Comparison of ENCODE assay signal across 14 mouse cellular contexts in genomic region chr5:92283107-92283506, GRCm38 (mm10). TPM values are rescaled to one million over a fixed set of nuclear protein-coding genes. Genes with fewer than 3 reads are reported as not detected.
DNase-seq lines count a peak whose midpoint lies in the region; ATAC-seq and TF ChIP-seq lines count a peak whose summit lies in the region.
"Had no signal": no experiment of that assay in that cellular context is flagged by ENCODE, and none has a peak within 500 bp of the region (broad histone marks: within the 10 kb centered on the region; RNA-seq: fewer than 3 reads in every experiment).

No protein-coding gene starts in this region.

- peaks cover 23 to 24% of the 10 kb centered on the region in 2 experiments for H3K4me1 ChIP-seq in MEL (ENCODE audit: control insufficient read depth in 1 of 2, insufficient read depth in 2 of 2, low read length in 2 of 2)
- peaks cover 18% of the 10 kb centered on the region for H3K4me1 ChIP-seq in intestine, embryonic 16.5 days (ENCODE audit: control insufficient read depth, insufficient read depth, low read length)
- no peaks in the 10 kb centered on the region for H3K4me1 ChIP-seq in thymus, adult 2 months (replicated peaks; ENCODE audit: control insufficient read depth, insufficient read depth, low read length)

- H3K9ac ChIP-seq in MEL (ENCODE audit: control insufficient read depth, low read depth, low read length, poor library complexity, severe bottlenecking): no peak overlapping the region
- H3K9ac ChIP-seq in intestine, embryonic 16.5 days (ENCODE audit: low read depth, low read length): no peak overlapping the region
- H3K9ac ChIP-seq: neural tube, embryonic 15.5 days had no signal

- 34% methylated on average over 3 of the region's 3 CpGs for WGBS in intestine, embryonic 16.5 days
- 57% methylated on average over 3 of the region's 3 CpGs for WGBS in thymus, adult 2 months

- ATAC-seq in intestine, embryonic 16.5 days: peak; percentile 66
- ATAC-seq in megakaryocyte, adult 5-6 weeks (ENCODE audit: poor library complexity, severe bottlenecking): peak; percentile 45
- ATAC-seq: midbrain, embryonic 16.5 days had no signal

- peak in 1 of 2 experiments; percentile 49; a peak in 1 of 4 replicates for TF ChIP-seq POLR2A in MEL (IDR thresholded peaks at IDR 0.05; ENCODE audit: control insufficient read depth in 1 of 2, insufficient read depth in 1 of 2, low read depth in 1 of 2, low read length in 2 of 2, poor library complexity in 1 of 2)
- TF ChIP-seq POLR2A in thymus, adult 2 months (IDR thresholded peaks at IDR 0.05; ENCODE audit: control insufficient read depth, extremely low read depth, insufficient read depth, low read length, poor library complexity): no peak

- peak overlapping the region; percentile 85 for H3K27ac ChIP-seq in MEL (ENCODE audit: control insufficient read depth, low read depth, low read length)
- H3K27ac ChIP-seq in intestine, embryonic 16.5 days (ENCODE audit: low read length): peak overlapping the region; percentile 79
- no peak overlapping the region for H3K27ac ChIP-seq in thymus, adult 2 months (ENCODE audit: control insufficient read depth, insufficient read depth, low read length)
- H3K27ac ChIP-seq: neural tube, embryonic 15.5 days had no signal

- H3K4me3 ChIP-seq in MEL (ENCODE audit: control insufficient read depth in 1 of 2, insufficient read depth in 1 of 2, low read depth in 2 of 2, low read length in 2 of 2): no peak overlapping the region
- H3K4me3 ChIP-seq in intestine, embryonic 16.5 days (ENCODE audit: low read length): no peak overlapping the region
- H3K4me3 ChIP-seq in thymus, adult 2 months (ENCODE audit: control insufficient read depth, insufficient read depth, low read length): no peak overlapping the region
- H3K4me3 ChIP-seq: erythroblast, embryonic 14.5 days; neural tube, embryonic 15.5 days had no signal

- H3K36me3 ChIP-seq in MEL (ENCODE audit: control insufficient read depth in 1 of 2, insufficient read depth in 2 of 2, low read length in 2 of 2): peaks cover 9 to 28% of the 10 kb centered on the region in 2 experiments
- peaks cover 3% of the 10 kb centered on the region; the same call in 1 of the 2 replicates for H3K36me3 ChIP-seq in intestine, embryonic 16.5 days (ENCODE audit: control insufficient read depth, insufficient read depth, low read length)
- H3K36me3 ChIP-seq in thymus, adult 2 months (ENCODE audit: control insufficient read depth, insufficient read depth, low read length): peaks cover 20% of the 10 kb centered on the region

- no peaks in the 10 kb centered on the region for H3K9me3 ChIP-seq in MEL (replicated peaks; ENCODE audit: insufficient read depth, low read length)
- H3K9me3 ChIP-seq in intestine, embryonic 16.5 days (ENCODE audit: control insufficient read depth, low read length): no peaks in the 10 kb centered on the region
- H3K9me3 ChIP-seq: neural tube, embryonic 15.5 days had no signal

- TF ChIP-seq CTCF in MEL (IDR thresholded peaks at IDR 0.05 in 2 of 3, conservative IDR thresholded peaks at IDR 0.05 in 1 of 3; ENCODE audit: control insufficient read depth in 1 of 3, insufficient read depth in 1 of 3, low read depth in 2 of 3, low read length in 3 of 3, poor library complexity in 1 of 3, severe bottlenecking in 1 of 3): no peak
- no peak for TF ChIP-seq CTCF in thymus, adult 2 months (IDR thresholded peaks at IDR 0.05; ENCODE audit: borderline replicate concordance, control insufficient read depth, extremely low read depth, insufficient read depth, low read length, poor library complexity)

- DNase-seq in 416B (ENCODE audit: low read depth) (peak; percentile 55), MEL (ENCODE audit: low read depth, low spot score) (peak; percentile 87)
- no peak for DNase-seq in cerebellum, postnatal 36 days
- no peak for DNase-seq in kidney, adult 11 months
- no peak for DNase-seq in thymus, adult 2 months
- DNase-seq: left cerebral cortex, postnatal 4 days; thymus, postnatal 4 days had no signal

- H3K4me2 ChIP-seq in intestine, embryonic 16.5 days (ENCODE audit: low read depth, low read length): peak overlapping the region; percentile 22; the same call in 1 of the 2 replicates
- H3K4me2 ChIP-seq: neural tube, embryonic 15.5 days had no signal

- H3K27me3 ChIP-seq in MEL (ENCODE audit: control insufficient read depth in 1 of 2, insufficient read depth in 2 of 2, low read length in 2 of 2): no peaks in the 10 kb centered on the region
- no peaks in the 10 kb centered on the region for H3K27me3 ChIP-seq in intestine, embryonic 16.5 days (replicated peaks; ENCODE audit: control insufficient read depth, insufficient read depth, low read length)
- no peaks in the 10 kb centered on the region for H3K27me3 ChIP-seq in thymus, adult 2 months (ENCODE audit: control insufficient read depth, insufficient read depth, low read length)
- H3K27me3 ChIP-seq: neural tube, embryonic 15.5 days had no signal

- H3K79me2 ChIP-seq in MEL (ENCODE audit: control insufficient read depth, insufficient read depth, low read length, poor library complexity): no peaks in the 10 kb centered on the region

- TF ChIP-seq EP300 in MEL (IDR thresholded peaks at IDR 0.05; ENCODE audit: low read depth in 1 of 2, low read length in 2 of 2): peak; percentile 84 to 87

- TF ChIP-seq RAD21 in MEL (IDR thresholded peaks at IDR 0.05; ENCODE audit: low read depth, low read length): no peak

TF ChIP-seq in MEL, 35 proteins besides CTCF, POLR2A, EP300 and RAD21 (continues in another document):
- TF ChIP-seq ETS1 (IDR thresholded peaks at IDR 0.05; ENCODE audit: low read depth, low read length) (peak; percentile 88), RCOR1 (IDR thresholded peaks at IDR 0.05; ENCODE audit: low read depth, low read length) (peak; percentile 76), GATA1 (IDR thresholded peaks at IDR 0.05; ENCODE audit: low read depth, low read length) (peak; percentile 92), TAL1 (IDR thresholded peaks at IDR 0.05; ENCODE audit: low read length) (peak; percentile 32), E2F4 (IDR thresholded peaks at IDR 0.05; ENCODE audit: borderline replicate concordance, low read depth, low read length) (no peak), POLR2AphosphoS2 (IDR thresholded peaks at IDR 0.05; ENCODE audit: low read length) (peak; percentile 53; the same call in 1 of the 2 replicates), ZNF384 (IDR thresholded peaks at IDR 0.05; ENCODE audit: low read depth, low read length) (peak; percentile 64), TBP (IDR thresholded peaks at IDR 0.05; ENCODE audit: low read depth, low read length) (peak; percentile 44; the same call in 1 of the 2 replicates), SMC3 (IDR thresholded peaks at IDR 0.05; ENCODE audit: low read depth, low read length) (no peak), MAFK (IDR thresholded peaks at IDR 0.05; ENCODE audit: borderline replicate concordance, low read depth, low read length) (peak; percentile 87), ZKSCAN1 (IDR thresholded peaks at IDR 0.05; ENCODE audit: low read depth, low read length) (no peak), MXI1 (IDR thresholded peaks at IDR 0.05; ENCODE audit: low read depth, low read length) (peak; percentile 64; the same call in 1 of the 2 replicates), GABPA (IDR thresholded peaks at IDR 0.05; ENCODE audit: low read depth, low read length) (peak; percentile 76; the same call in 1 of the 2 replicates), TCF12 (IDR thresholded peaks at IDR 0.05; ENCODE audit: low read depth, low read length) (peak; percentile 67), CHD1 (IDR thresholded peaks at IDR 0.05; ENCODE audit: low read depth, low read length) (no peak)

RNA-seq across cellular contexts. Expression of gene Naaa, which starts 5.1 kb away (rescaled TPM):
- total RNA-seq in MEL (2012; rRNA removed): 2.2 TPM in 2 replicates
- 1 to 10 TPM in 1 of 2 experiments, not detected in 1; 6.7 TPM for polyA plus RNA-seq in MEL (2012; ENCODE audit: insufficient read depth in 1 of 2, insufficient read length in 2 of 2, low read depth in 1 of 2, low replicate concordance in 2 of 2, missing spikeins in 1 of 2)
- polyA plus RNA-seq in intestine, embryonic 16.5 days (2015; fragmentation: Nextera tagmentation; extraction: Ambion mirVana): 30.8 and 32.2 TPM in 2 replicates
- total RNA-seq in megakaryocyte, adult 5-6 weeks (2015): 310 and 351 TPM in 2 replicates
- total RNA-seq in megakaryocyte, adult 5-6 weeks (2017): 171 and 196 TPM in 2 replicates
- polyA plus RNA-seq in thymus, adult 2 months (2012; rRNA removed): 36.0 and 50.7 TPM in 2 replicates

RNA-seq across cellular contexts. Expression of gene Ppef2, which starts 27.0 kb away (rescaled TPM):
- 0.04 TPM in 1 of 2 replicates, not detected in the other for total RNA-seq in MEL (2012; rRNA removed)
- under 1 TPM in 1 of 2 experiments, not detected in 1; 0.08 TPM for polyA plus RNA-seq in MEL (2012; ENCODE audit: insufficient read depth in 1 of 2, insufficient read length in 2 of 2, low read depth in 1 of 2, low replicate concordance in 2 of 2, missing spikeins in 1 of 2)
- polyA plus RNA-seq in intestine, embryonic 16.5 days (2015; fragmentation: Nextera tagmentation; extraction: Ambion mirVana): 0.57 and 0.88 TPM in 2 replicates
- 4.7 and 5.5 TPM in 2 replicates for total RNA-seq in megakaryocyte, adult 5-6 weeks (2015)
- 2.7 TPM in 2 replicates for total RNA-seq in megakaryocyte, adult 5-6 weeks (2017)
- 1.3 and 1.7 TPM in 2 replicates for polyA plus RNA-seq in thymus, adult 2 months (2012; rRNA removed)
- polyA plus RNA-seq: erythroblast, embryonic 14.5 days had no signal

RNA-seq across cellular contexts. Expression of gene Sdad1, which starts 27.2 kb away (rescaled TPM):
- total RNA-seq in MEL (2012; rRNA removed): 70.9 and 72.4 TPM in 2 replicates
- 10 to 100 TPM in 1 of 2 experiments, not detected in 1; 73.0 TPM for polyA plus RNA-seq in MEL (2012; ENCODE audit: insufficient read depth in 1 of 2, insufficient read length in 2 of 2, low read depth in 1 of 2, low replicate concordance in 2 of 2, missing spikeins in 1 of 2)
- 32.8 and 35.8 TPM in 2 replicates for polyA plus RNA-seq in intestine, embryonic 16.5 days (2015; fragmentation: Nextera tagmentation; extraction: Ambion mirVana)
- total RNA-seq in megakaryocyte, adult 5-6 weeks (2015): 21.6 and 32.1 TPM in 2 replicates
- 38.3 and 50.1 TPM in 2 replicates for total RNA-seq in megakaryocyte, adult 5-6 weeks (2017)
- polyA plus RNA-seq in thymus, adult 2 months (2012; rRNA removed): 15.8 and 18.1 TPM in 2 replicates

RNA-seq across cellular contexts. Expression of gene Cxcl9, which starts 44.8 kb away (rescaled TPM):
- total RNA-seq in MEL (2012; rRNA removed): not detected in 2 replicates
- not detected for polyA plus RNA-seq in MEL (2012; ENCODE audit: insufficient read depth in 1 of 2, insufficient read length in 2 of 2, low read depth in 1 of 2, low replicate concordance in 2 of 2, missing spikeins in 1 of 2)
- polyA plus RNA-seq in intestine, embryonic 16.5 days (2015; fragmentation: Nextera tagmentation; extraction: Ambion mirVana): 0.16 TPM in 1 of 2 replicates, not detected in the other
- 0.14 and 0.45 TPM in 2 replicates for total RNA-seq in megakaryocyte, adult 5-6 weeks (2015)
- total RNA-seq in megakaryocyte, adult 5-6 weeks (2017): 0.61 and 10.7 TPM in 2 replicates
- 24.5 and 41.8 TPM in 2 replicates for polyA plus RNA-seq in thymus, adult 2 months (2012; rRNA removed)
- total RNA-seq: layer of hippocampus, postnatal 10 days; left cerebral cortex, postnatal 4 days had no signal
- polyA plus RNA-seq: erythroblast, embryonic 14.5 days; kidney, embryonic 14.5 days; midbrain, embryonic 16.5 days; neural tube, embryonic 15.5 days had no signal

RNA-seq across cellular contexts. Expression of gene Art3, which starts 48.5 kb away (rescaled TPM):
- not detected in 2 replicates for total RNA-seq in MEL (2012; rRNA removed)
- polyA plus RNA-seq in MEL (2012; ENCODE audit: insufficient read depth in 1 of 2, insufficient read length in 2 of 2, low read depth in 1 of 2, low replicate concordance in 2 of 2, missing spikeins in 1 of 2): not detected
- polyA plus RNA-seq in intestine, embryonic 16.5 days (2015; fragmentation: Nextera tagmentation; extraction: Ambion mirVana): 4.4 and 5.6 TPM in 2 replicates
- total RNA-seq in megakaryocyte, adult 5-6 weeks (2015): not detected in 2 replicates
- total RNA-seq in megakaryocyte, adult 5-6 weeks (2017): not detected in 2 replicates
- 4.5 and 12.7 TPM in 2 replicates for polyA plus RNA-seq in thymus, adult 2 months (2012; rRNA removed)
- polyA plus RNA-seq: erythroblast, embryonic 14.5 days had no signal

Comparison
In these comparisons a context has a peak if more than half of its experiments do, and no peak if none do; other contexts are left out.
1. DNase-seq: peak in 416B (single experiment) and MEL (single experiment); none in cerebellum, postnatal 36 days (0 of 2), kidney, adult 11 months (single experiment) and thymus, adult 2 months (single experiment).